Mouse (Mus musculus) frontal cortex, adult 2 months (tissue): Measurements from ENCODE around the gene Btbd16. TPM values are rescaled to one million over a fixed set of nuclear protein-coding genes. Genes with fewer than 3 reads are reported as not detected.

Experiments used
- DNase-seq, 2 experiments: peaks; one replicate each; pipeline ENCODE4 v3.0.0; 2022; ENCODE audit warnings: low spot score in 1 of 2; ENCODE audit errors: extremely low spot score in 1 of 2
- polyA plus RNA-seq: library from polyadenylated mRNA; depleted of rRNA; stranded (reverse); fragments of >200 nt; gene quantifications from 2 replicates; pipeline ENCODE4 v1.2.3, GENCODE M21; 2012

Btbd16 gene
- polyA plus RNA-seq, 1 experiment, result 0.62 TPM

DNA sequence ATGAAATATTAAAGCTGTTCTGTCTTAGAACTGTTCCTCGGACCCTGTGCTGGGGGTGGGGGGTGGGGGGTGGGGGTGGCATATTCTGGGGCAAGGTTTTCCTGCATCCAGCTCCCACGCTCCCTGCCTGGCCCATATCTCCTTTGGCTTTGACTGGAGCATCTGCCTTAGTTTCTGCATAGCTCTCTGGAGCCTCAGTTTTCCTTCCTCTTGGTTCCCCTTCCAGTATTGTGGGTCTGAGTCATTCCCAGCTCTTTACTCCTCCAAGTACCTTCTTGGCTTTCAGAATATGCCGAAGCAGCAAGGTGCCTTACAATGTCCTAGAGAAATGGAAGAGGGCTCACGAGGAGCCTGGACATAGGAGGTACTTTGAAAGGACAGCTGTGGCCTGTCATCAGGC, 36.4 kb downstream of the Btbd16 start:
- no peak for DNase-seq

DNA sequence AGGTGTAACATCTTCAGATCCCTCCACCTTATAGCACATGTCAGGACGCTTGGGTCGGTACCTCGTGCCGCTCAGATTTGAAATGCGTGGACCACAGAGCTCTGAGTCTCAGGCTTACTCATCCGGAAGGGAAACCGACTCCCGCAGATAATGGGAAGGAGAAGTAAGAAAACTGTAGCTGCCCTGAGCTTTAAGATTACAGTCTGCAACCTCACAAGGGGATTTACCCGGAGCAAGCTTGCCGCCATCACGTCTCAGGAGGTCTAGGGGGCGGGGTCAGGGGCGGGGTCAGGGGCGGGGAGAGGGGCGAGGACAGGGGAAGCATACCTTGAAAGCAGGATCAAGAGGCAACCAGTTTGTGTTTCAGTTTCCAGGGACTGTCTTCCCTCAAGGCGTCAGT, 38.5 kb downstream of the Btbd16 start:
- no peak for DNase-seq

DNA sequence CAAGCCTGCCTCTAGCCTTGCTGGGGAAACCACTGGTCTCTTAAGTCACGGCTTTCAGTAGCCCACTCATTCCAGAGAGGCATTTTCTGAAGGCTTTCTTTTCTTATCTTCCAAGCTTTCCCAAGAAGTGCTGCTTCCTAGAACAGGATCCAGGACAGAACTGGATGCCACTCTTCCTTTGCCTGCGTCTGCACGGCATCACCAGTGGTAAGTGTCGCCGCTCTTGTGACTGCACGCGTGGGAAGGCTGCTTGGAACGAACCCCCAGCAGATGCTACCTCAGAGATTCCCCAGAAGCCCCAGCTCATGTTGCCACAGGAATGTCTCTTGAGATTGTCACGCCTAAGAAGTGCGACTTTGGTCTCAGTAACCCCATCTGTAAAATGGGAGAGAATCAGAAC, 41.7 kb downstream of the Btbd16 start:
- peak; percentile 58 to 62 for DNase-seq

DNA sequence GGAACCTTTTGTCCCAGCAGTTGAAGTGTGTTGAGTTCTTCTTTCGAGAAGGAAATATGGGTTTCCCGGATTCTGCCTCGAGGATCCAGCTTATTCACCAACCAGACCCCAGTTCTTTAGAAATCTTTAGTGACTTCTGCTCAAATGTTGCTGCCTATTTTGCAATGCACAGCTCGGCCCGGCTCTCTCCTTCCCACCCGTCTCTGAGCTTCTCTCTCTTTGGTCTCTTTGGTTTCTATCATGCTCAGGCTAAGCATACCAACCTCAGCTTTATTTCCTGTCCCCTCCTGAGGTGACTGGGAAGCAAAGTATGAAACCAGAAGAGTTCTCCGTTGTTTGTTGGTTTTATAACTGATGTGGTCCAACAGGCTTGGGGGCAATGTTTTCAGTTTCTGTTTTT, 42.4 kb downstream of the Btbd16 start:
- no peak for DNase-seq

DNA sequence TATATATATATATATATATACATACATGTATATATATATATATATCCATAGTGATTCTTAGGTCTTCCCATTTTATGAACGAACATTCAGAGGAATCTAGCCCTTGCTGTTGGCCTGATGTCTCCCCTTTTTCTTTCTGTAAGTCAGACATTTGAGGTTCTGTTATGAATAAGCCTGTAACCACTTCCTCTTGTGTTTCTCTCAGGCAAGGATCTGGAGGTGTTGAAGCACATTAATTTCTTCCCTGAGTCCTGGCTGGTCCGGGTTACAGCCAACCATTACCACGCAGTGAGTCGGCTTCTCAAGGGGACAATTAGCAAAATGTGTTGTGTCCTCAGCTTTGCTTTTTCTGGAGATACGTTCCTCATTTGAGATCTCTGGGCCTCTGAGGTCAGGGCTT, 44.9 kb downstream of the Btbd16 start:
- no peak for DNase-seq

DNA sequence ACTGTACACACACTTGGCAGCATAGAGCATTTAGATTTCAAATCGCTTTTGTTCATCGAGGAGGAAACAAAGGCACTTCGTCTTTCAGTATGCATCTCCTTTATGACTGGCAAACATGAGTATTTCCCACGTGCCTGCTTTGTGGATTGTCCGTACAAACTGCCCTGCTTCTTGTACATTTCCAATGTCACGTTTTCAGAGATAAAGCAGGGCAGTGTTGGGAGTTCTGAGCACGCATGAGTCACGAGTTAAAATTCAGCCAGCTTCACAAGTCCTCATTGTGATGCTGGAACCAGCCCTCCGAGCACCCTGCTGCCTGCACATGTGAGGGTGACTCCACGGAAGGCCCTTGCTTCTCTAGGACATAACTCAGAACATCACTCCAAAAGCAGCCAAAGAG, 45.8 kb downstream of the Btbd16 start:
- DNase-seq, result no peak

DNA sequence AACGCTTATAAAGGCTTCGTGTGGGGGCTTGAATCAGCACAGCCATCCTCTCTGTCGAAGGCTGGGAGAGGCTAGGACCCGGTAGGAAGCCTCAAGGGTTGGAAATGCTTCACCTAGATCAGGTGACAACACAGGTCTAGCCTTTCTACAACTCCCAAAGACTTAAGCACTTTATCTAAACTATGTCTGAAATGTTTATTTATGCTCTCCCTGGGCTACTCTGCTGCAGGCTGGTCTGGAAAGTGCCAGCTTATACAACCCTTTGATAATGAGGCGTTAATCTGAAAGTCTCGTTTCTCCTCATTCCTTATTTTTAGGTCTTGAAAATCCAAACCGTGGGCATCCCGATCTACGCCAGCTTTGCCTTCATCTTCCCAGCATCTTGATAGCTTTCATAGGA, 50.1 kb downstream of the Btbd16 start:
- DNase-seq, result no peak

DNA sequence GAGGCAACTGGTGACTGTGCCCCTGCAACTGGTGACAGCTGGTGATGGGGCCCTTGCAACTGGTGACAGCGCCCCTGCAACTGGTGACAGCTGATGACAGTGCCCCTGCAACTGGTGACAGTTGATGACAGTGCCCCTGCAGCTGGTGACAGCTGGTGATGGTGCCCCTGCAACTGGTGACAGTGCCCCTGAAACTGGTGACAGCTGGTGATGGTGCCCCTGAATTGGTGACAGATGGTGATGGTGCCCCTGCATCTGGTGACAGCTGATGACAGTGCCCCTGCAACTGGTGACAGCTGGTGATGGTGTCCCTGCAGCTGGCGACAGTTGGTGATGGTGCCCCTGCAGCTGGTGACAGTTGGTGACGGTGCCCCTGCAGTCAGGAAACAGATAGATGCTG, 52.5 kb downstream of the Btbd16 start:
- DNase-seq, result no peak

DNA sequence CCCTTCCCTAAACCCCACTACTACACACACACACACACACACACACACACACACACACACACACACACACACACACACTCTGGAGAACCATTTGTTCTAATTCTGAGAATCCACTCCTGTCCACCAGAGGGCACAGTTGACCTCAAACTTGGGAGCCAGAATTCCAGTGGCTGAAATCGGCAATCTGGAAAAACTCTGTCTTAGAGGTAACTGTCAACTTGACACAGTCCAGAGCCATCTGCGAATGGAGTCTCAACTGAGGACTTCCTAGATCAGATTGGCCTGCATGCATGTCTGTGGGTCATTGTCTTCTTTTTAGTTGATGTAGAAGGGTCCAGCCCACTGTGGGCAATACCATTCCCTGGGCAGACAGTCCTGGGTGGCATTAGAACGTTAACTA, 53.6 kb downstream of the Btbd16 start:
- peak in 1 of 2 experiments; percentile 81 for DNase-seq

DNA sequence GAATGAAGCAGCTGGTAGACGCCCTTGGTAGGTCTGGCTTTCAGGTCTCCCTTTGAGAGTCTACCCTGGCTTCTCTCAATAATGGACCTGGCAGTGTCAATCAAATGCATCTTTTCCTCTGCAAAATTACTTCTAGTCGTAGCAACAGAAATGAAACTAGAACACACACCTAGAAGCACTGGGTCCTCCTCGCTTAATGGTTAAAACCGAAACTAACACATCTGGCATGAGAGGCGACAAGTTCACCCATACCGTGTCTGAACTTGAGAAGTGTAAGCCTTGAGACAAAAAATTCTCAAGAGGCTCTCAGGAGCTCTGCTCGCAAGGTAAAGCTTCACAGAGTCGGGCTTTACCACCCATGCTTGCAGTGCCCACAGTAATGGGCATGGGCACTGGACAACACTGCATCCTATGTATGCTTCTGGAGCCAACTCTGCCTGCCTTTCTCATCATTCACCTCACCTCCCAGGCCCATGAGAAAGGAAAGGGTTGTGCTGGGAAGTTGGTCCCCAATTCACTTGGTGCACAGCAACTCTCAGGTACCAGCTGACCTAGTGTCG, 54.1 kb downstream of the Btbd16 start:
- no peak for DNase-seq

DNA sequence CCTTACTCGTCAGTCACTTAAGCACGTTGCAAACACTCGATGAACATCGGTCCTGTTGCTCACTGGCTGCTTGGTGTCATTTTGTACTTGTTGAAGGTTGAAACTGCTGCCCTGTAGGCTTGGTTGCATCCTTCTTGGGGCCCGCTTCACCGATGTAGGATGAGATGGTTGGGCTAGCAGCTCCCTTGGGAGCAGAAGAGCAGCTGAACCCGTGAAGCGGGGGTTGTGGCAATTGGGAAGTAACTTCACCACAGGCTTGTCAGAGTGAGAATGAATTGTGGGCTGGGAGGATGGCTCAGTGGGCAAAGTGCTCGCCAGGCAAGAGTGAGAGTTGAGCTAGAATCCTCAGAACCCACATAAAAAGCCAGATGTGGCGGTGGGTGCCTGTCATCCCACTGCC, 54.6 kb downstream of the Btbd16 start:
- DNase-seq, result no peak

DNA sequence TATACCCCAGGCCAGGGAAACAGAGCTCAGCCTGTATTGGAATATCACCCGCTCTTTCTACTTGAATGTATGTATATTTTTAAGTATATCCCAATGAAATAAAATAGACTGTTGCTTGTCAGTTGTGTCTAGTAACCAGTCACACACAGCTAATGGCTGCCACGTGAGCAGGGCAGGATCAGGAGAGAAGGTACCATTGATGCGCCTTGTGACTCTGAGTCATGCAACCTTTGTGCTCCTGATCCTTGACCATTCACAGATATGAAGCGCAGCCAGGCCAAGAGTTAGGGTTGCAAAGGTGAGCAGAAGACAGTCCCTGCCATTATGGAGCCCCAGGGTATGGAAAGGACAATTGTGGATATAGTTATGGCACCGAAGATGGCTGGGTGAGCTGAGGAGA, 57.7 kb downstream of the Btbd16 start:
- no peak for DNase-seq

DNA sequence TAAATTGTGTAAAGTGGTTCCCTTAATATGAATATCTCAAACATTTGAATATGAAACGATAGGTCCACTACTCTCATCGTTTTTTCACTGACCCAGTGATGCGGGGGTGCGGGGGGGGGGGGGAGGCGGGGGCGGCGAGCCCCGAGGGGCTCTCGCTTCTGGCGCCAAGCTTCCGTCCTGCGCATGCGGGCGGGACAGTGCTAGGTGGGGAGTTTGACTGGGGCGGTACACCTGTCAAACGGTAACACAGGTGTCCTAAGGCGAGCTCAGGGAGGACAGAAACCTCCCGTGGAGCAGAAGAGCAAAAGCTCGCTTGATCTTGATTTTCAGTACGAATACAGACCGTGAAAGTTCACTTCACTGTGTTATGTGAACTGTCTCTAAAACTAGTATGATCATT, 60.4 kb downstream of the Btbd16 start:
- DNase-seq, result no peak

DNA sequence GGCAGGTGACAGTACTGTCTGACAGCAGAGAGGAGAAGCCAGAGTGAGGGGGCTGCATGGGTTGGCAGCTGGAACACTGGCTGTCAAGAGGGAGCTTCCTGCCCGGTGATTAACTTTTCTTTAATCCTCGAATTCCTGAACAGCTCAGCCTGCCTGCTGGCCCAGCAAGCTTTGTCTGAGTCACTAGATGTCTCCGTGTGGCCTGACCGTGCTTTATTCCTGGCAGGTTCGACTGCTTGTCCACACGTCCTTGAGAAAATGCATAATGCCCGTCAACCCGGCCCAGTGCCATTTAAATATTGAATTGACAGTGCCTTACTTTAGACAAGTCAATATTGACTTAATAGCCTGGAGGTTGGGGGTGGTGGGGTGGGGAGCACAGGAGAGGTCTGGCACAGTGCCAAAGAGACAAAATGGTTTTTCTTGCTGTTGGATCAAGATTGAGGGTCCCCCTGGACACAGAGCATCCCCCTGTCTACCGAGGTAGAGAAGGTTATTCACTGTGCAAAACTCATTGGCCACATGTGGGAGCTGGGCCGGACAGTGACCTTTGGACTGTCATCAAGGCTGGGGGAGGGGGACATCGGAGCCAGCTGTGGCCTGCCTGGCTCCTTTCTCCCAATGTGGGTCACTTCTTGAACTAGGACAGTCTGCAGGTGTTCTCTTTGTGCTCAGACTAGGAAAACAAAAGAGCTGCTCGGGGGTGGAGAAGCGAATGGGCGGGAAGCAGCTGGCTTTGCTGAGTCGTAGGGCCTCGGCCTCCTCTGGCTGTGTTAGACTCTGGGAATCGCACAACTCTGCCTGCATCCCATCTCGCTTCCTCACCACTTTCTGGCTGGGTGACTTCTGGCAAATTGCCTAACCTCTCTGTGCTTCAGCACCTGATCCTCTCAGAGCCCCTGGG, 61.3 kb downstream of the Btbd16 start:
- DNase-seq, result no peak

DNA sequence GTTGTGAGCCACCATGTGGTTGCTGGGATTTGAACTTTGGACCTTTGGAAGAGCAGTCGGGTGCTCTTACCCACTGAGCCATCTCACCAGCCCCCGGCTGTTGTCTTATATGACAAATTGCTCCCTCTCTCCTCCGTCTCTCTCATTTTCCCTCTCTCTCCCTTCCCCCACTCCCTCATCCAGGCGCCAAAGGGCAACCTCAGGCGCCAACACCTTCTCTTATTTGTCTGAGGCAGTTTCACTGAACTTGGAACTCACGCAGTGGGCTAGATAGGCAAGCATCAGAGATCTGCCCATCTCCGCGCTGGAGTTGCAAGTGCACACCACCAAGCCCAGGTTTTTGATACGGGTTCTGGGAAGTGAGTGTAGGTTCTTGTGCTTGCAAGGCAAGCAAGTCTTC, 62.2 kb downstream of the Btbd16 start:
- DNase-seq, result no peak

DNA sequence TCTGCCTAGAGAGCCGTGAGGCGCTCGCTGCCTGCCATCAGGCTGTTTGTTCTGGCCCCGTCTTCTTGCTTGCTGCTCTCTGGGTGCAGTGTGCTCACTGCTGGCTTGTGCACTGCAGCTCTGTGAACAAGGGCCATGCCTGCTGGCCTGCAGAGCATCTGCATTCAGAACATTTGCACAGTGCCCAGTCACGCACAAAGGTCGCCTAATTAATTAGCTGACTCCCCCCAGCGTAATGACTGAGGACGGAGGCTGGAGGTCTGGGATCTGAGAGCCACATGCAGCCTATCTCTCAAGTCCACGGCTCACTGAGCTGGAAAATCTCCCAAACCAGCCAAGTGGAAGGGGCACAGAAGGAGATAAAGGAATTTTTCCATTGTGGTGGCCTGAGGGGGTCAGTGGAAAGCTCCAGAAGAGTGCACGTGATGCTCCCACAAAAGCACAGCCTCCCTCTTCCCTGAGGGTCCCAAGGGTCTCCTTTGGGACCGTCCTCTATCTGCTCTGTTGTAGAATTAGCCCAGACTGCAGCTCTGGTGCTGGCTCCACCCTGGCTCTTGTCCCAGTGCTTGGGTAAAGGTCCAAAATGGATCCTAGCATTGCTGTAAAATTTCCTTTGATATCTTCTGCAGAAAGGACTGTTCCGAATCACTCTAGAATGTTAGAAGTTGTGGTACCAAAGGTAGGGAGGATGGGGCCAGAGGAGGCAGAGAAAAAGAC, 64.2 kb downstream of the Btbd16 start:
- DNase-seq, result no peak

DNA sequence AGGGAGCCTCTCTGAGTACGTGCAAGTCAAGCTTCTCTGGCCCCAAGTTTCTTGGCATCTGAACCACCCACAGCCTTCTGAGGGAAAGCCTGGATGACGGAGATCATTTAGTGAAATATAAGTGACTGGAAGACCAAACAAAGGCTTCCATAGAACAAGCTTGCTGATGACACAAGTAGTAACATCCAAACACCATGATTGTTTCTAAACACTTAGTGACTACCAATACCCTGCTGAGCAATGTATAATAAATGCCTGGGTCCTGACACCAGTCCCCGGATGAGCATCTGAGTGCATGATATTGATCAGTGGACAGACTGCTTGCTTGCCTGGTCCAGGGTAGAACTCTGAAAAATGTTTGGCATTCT, 64.8 kb downstream of the Btbd16 start:
- DNase-seq, result no peak

DNA sequence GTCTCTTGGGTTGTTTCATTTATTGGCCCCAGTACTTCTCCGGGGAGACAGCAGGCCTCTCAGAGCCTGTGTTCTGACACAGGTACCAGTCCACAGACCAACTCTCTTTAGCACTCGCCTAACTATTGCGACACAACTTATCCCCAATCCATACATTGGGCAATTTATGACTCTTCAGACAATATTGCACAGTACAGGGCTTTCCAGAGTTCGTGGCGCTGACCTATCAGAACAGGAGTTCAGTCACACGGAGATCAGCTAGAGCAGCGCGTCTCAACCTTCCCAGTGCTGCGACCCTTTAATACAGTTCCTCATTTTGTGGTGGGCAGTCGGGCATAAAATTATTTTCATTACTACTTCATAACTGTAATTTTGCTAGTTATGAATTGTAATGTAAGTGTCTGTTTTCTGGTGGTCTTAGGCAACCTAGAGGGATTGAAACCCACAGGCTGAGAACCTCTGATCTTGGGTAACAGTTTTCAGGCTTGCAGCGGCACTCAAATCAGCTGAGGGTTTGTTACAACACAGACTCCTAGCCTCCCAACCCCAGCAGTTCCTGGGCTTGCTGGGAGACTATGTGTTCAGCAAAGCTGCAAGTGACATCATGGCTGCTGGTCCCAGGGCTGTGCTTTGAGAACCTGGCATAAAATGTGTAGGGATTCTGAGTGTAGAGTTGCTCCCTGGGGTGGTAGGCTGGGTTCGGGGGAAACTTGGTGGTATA, 65.7 kb downstream of the Btbd16 start:
- no peak for DNase-seq

DNA sequence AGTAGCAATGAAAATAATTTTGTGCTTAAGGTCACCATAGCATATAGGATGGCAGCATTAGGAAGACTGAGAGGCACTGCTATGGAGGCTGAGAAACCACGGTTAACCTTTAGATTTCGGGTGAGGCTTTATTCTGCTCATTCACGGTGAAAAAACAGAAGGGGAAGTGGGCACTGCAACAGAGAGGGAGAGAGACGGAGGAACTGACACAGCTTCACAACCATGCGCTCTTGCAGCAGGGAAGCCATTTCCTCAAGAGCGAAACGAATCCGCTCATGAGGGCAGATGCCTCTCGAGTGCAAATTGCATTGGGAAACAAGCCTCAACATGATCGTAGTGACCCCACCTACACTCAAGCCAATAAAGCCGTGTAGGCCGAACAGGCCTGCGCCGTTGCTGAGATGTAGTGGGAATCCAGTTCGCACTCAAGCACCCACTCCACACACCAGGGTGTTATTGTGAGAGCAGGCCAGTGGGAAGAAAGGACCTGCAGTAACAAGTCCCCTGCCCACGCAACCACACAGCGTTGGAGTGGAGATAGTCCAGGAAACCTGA, 73.4 kb downstream of the Btbd16 start:
- DNase-seq, result no peak

DNA sequence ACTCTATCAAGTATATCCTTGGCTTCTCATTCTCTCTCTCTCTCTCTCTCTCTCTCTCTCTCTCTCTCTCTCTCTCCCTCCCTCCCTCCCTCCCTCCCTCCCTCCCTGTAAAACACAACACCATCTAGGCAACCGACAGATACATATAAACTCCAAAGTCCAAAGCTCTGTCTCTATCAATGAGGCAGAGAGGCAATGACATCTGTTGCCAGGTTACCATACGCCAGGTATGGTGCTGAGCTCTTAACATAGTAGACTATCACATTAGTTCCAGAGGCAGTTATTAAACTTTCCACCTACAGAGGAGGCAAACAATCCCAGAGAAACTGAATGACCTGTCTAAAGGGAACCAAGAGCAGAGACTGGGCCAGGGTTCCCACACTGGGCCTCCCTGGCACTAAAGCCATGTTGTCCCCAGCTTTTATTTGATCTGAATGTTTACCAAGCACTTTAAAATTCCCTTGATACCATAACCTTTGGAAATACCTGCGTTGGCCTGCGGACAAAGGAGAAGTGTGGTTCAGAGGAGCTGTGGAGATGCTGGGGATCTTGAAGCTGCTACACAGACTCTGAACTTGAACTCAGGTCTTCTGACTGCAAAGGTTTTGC, 80.9 kb downstream of the Btbd16 start:
- DNase-seq, result no peak
